Mouse (Mus musculus) midbrain, embryonic 16.5 days (tissue): ENCODE data around the gene Atp5f1. TPM values are rescaled to one million over a fixed set of nuclear protein-coding genes. Genes with fewer than 3 reads are reported as not detected.

Experiments used
- ATAC-seq: fragments of 200-750 bp; cut with Nextera tagmentation; 2 replicates; pipeline ENCODE4 v1.8.0; 2017; ENCODE audit warnings: moderate TSS enrichment
- H3K27ac ChIP-seq: fragments of 300-500 bp; sonication (generic); 2 replicates; pipeline ENCODE4 v1.5.1; 2014; ENCODE audit warnings: mild to moderate bottlenecking, low read length, mixed read lengths
- H3K27me3 ChIP-seq: fragments of 300-500 bp; sonication (generic); 2 replicates; pipeline ENCODE4 v1.6.1; 2014; ENCODE audit warnings: low read depth, low read length, mixed read lengths; ENCODE audit not compliant: control insufficient read depth, insufficient read depth
- H3K36me3 ChIP-seq: fragments of 300-500 bp; sonication (generic); 2 replicates; pipeline ENCODE4 v1.6.1; 2014; ENCODE audit warnings: mild to moderate bottlenecking, low read length, moderate library complexity, mixed read lengths; ENCODE audit not compliant: control insufficient read depth, insufficient read depth
- H3K4me1 ChIP-seq: fragments of 300-500 bp; sonication (generic); 2 replicates; pipeline ENCODE4 v1.6.1; 2014; ENCODE audit warnings: mild to moderate bottlenecking, low read length, mixed read lengths; ENCODE audit not compliant: control insufficient read depth, insufficient read depth
- H3K4me2 ChIP-seq: fragments of 300-500 bp; sonication (generic); 2 replicates; pipeline ENCODE4 v1.6.1; 2014; ENCODE audit warnings: mild to moderate bottlenecking, low read length, mixed read lengths
- H3K4me3 ChIP-seq: fragments of 300-500 bp; sonication (generic); 2 replicates; pipeline ENCODE4 v1.5.1; 2014; ENCODE audit warnings: low read depth, mild to moderate bottlenecking, low read length, moderate library complexity, mixed read lengths
- H3K9ac ChIP-seq: fragments of 300-500 bp; sonication (generic); 2 replicates; pipeline ENCODE4 v1.6.1; 2014; ENCODE audit warnings: low read depth, low read length, mixed read lengths
- H3K9me3 ChIP-seq: fragments of 300-500 bp; sonication (generic); replicated peaks from 2 replicates; pipeline ENCODE4 v1.6.1; 2014; ENCODE audit warnings: mild to moderate bottlenecking, low read length, mixed read lengths; ENCODE audit not compliant: control insufficient read depth, poor library complexity, severe bottlenecking
- WGBS: fragments of 180-500 bp; shearing (Covaris S2); extraction: QIAGEN DNeasy Blood & Tissue Kit; methylation state at CpG from one replicate; pipeline ENCODE4 v1.1.7; 2014; 5-methylcytosine and 5-hydroxymethylcytosine counted together
- polyA plus RNA-seq: library from polyadenylated mRNA; unstranded; fragments of >200 nt; fragmentation: Nextera tagmentation; extraction: Ambion mirVana; gene quantifications from 2 replicates; pipeline ENCODE4 v1.2.1, GENCODE M21; 2015

The Atp5f1 gene
- polyA plus RNA-seq, 1 experiment from 2014 or later, result 547 TPM

DNA sequence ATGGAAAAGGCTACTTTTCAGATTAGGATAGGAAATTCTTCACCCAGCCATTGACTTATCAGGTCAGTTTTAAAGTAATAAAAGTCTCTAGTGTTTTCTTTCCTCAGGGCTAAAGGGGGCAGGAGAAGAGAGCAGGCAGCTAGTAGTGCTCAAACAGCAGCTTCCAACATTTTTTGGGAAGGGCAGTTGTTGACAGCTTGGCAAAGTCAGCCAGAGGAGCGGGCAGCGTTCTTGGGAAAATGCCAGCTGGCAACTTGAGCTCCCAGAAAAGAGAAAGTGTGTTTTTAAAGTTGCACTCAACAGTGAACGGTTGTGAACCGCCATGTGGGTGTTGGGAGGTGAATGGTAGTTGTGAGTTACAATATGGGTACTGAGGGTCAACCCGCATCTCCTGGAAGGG is 24.9 kb downstream of the Atp5f1 start:
- Histone ChIP-seq H3K36me3 (peaks cover 3% of the 10 kb centered on the region; the same call in 1 of the 2 replicates), H3K9ac (no peak overlapping the region), H3K4me1 (no peaks in the 10 kb centered on the region), H3K27ac (no peak overlapping the region), H3K9me3 (no peaks in the 10 kb centered on the region), H3K4me3 (no peak overlapping the region), H3K27me3 (no peaks in the 10 kb centered on the region), H3K4me2 (no peak overlapping the region)
- WGBS, result 85% methylated on average over 5 of the region's 5 CpGs
- ATAC-seq, result no peak

DNA sequence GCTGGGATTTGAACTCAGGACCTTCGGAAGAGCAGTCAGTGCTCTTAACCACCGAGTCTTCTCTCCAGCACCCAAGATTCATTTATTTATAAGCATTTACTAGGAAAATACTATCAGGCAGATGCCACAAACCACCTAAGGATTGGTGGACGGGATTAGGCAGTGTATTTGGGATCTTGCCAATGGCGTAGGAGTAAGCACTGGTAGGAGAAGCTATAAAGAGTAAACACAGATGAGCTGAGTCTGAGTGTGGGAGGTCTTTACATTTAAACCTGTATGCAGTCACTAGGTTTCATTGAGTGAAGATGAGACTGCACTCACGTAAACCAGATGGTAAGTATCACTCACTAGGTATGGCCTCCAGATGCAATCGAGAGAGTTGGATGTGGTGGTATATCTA is 26.0 kb downstream of the Atp5f1 start:
- ATAC-seq, result no peak
- Histone ChIP-seq H3K27ac (no peak overlapping the region), H3K4me3 (no peak overlapping the region), H3K9ac (no peak overlapping the region), H3K27me3 (no peaks in the 10 kb centered on the region), H3K9me3 (no peaks in the 10 kb centered on the region), H3K4me2 (no peak overlapping the region), H3K4me1 (no peaks in the 10 kb centered on the region), H3K36me3 (peaks cover 3% of the 10 kb centered on the region; the same call in 1 of the 2 replicates)
- 96% methylated on average over 6 of the region's 6 CpGs for WGBS

DNA sequence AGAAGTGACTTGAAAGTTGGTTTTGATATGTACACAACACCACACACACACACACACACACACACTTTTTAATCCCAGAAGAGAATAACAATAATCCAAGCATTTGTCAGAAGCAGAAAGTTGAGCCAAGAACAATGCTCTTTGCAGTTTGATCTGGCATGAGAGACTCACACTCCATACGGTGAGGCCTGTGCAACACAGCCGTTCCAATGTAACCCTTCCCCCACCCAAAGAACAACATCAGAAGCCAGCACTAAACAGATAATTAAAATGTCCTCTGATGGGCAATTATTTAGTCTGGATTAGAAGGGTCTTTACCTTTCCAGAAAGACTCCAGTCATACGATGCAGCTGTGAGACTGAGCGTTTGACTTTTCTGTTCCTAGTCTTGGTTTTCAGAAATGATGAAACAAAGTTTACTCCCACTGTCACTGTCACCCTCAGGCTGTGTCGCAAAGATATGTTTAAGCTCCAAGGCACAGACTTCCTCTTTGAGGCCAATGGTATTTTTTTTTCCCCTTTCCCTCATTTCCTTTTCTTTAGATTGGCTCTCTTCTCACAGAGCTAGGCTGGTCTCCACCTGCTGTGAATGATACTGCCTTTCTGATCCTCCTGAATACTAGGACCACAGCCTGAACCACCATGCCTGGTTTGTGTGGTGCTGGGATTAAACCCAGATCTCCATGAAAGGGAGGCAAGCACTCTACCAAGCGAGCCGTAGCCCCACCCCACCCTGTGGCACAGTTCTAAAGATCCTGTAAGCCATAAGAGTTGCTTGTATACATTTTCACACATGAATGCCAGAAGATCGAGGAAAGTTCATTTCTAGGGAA is 27.4 kb downstream of the Atp5f1 start, which contains the start of gene I830077J02Rik:
I830077J02Rik (minus strand) TSS at position 425 of the 832 bp plus-strand sequence.
- no peak for ATAC-seq
- H3K4me3 ChIP-seq, result no peak within 1 kb of the TSS
- no peaks in the 10 kb centered on the region for H3K4me1 ChIP-seq
- H3K36me3 ChIP-seq, result peaks cover 1% of the 10 kb centered on the region; the same call in 1 of the 2 replicates
- no peak within 1 kb of the TSS for H3K9ac ChIP-seq
- no peak within 1 kb of the TSS for H3K4me2 ChIP-seq
- WGBS, result 89% methylated on average over 8 of the region's 8 CpGs
- H3K27ac ChIP-seq, result no peak within 1 kb of the TSS
- no peaks in the 10 kb centered on the region for H3K27me3 ChIP-seq
- H3K9me3 ChIP-seq, result no peaks in the 10 kb centered on the region

DNA sequence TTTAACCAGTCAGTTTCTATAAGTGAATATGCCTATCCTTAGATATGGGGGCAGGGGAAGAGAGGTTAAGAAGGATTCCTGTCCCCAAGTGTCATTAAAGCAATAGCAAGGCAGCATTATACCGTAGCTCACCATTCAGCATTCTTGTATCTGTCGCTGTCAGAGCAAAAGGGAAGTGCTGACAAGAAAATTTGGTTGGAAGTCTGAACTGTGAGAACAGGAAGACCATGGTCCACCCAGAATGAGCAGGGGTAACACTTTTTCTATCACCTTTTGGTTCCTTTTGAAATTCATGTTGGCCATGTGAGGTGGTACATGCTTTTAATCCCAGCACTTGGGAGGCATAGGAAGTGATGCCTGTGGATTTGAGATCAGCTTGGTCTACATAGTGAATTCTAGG is 28.8 kb downstream of the Atp5f1 start:
- no peak overlapping the region for H3K4me2 ChIP-seq
- ATAC-seq, result no peak
- H3K9ac ChIP-seq, result no peak overlapping the region
- 89% methylated on average over 2 of the region's 2 CpGs for WGBS
- no peak overlapping the region for H3K27ac ChIP-seq
- no peaks in the 10 kb centered on the region for H3K36me3 ChIP-seq
- H3K4me3 ChIP-seq, result no peak overlapping the region
- no peaks in the 10 kb centered on the region for H3K4me1 ChIP-seq
- H3K27me3 ChIP-seq, result no peaks in the 10 kb centered on the region
- no peaks in the 10 kb centered on the region for H3K9me3 ChIP-seq

DNA sequence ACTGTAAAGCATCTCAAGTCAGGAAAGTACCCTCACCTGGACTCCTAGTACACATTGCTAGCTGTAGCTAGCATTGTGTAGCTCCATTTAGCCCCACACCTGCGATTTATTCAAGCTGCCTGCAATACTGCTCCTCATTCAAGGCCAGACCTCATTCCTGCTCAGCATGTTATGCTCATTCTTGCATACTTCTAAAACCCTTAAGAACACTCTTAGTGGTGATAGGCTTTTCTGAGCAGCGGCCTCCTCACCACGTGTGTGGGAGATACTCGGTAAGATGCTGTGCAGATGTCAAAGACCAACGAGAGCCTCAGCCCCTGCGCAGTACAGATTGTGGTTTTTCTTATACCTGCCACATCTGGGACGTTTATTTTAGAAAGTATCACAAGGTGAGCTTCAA is 30.1 kb downstream of the Atp5f1 start:
- Histone ChIP-seq H3K4me2 (no peak overlapping the region), H3K9me3 (no peaks in the 10 kb centered on the region), H3K4me1 (no peaks in the 10 kb centered on the region), H3K27me3 (no peaks in the 10 kb centered on the region), H3K4me3 (no peak overlapping the region), H3K27ac (no peak overlapping the region), H3K36me3 (no peaks in the 10 kb centered on the region), H3K9ac (no peak overlapping the region)
- 86% methylated on average over 7 of the region's 7 CpGs for WGBS
- ATAC-seq, result no peak

DNA sequence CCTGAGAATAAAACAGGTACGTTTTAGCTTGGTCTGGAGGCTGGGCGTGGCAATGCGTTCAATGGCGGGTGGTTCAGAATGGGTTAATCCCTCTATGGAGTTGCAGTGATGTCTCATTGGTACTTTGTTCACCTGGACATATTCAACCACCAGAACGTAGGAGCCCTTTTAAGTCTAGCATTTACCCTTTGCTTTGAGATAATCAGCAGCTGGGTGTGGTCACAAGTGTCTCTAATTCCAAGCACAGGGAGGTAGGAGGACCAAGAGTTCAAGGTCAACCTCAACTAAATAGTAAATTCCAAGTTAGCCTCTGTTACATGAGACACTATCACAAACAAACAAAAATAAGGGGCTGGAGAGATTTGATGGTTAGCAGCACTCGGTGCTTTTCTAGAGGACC is 31.1 kb downstream of the Atp5f1 start:
- Histone ChIP-seq H3K9ac (no peak overlapping the region), H3K9me3 (no peaks in the 10 kb centered on the region), H3K36me3 (no peaks in the 10 kb centered on the region), H3K4me2 (no peak overlapping the region), H3K4me3 (no peak overlapping the region), H3K4me1 (no peaks in the 10 kb centered on the region), H3K27me3 (no peaks in the 10 kb centered on the region), H3K27ac (no peak overlapping the region)
- WGBS, result 90% methylated on average over 6 of the region's 6 CpGs
- ATAC-seq, result no peak

DNA sequence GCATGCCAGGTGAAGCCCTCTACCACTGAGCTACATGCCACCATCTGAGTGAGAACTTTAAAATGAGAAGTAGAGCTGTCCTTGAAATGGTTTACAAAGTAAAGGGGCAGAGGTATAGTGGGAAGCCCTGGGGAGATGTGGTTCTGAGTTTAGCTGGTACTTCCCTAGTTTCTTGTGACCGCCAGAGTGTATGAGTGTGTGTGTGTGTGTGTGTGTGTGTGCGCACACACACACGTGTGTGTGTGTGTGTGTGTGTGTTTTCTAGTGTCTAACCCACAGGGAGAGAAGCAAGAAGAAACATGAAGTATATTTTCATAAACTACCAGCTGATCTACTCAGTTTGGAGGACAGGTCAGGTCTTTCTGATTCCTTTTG is 31.7 kb downstream of the Atp5f1 start:
- Histone ChIP-seq H3K36me3 (no peaks in the 10 kb centered on the region), H3K27ac (no peak overlapping the region), H3K4me2 (no peak overlapping the region), H3K27me3 (no peaks in the 10 kb centered on the region), H3K4me3 (no peak overlapping the region), H3K4me1 (no peaks in the 10 kb centered on the region), H3K9me3 (no peaks in the 10 kb centered on the region), H3K9ac (no peak overlapping the region)
- ATAC-seq, result no peak
- WGBS, result 81% methylated on average over 3 of the region's 3 CpGs

DNA sequence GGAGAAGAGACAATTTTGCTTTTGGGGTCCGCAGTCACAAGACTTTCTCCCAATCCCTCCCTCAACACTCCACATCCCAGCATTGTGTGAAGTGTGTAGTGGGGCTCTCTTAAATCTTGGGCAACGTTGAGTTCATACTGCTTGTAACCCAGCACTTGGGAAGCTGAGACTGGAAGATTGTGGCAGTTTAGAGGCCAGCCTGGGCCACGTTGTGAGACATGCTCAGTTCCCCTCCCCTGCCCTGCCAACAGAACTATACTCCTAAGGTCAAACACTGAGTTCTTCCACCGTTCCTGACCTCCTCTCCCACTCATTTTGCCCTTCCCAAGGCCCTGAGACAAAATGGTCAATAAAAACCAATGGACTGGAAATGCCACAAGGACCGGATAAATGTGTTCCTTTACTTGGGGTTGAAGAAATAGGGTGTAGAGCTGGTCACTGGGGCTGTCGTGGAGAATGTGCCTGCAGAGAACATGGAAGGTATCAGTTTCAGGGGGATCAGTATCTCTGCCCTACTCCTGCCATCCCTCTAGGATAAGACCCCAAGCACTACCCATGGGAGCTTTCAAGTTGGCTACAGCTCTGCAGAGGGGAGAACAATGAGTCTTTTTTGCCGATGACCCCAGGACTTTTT is 32.2 kb downstream of the Atp5f1 start:
- no peaks in the 10 kb centered on the region for H3K36me3 ChIP-seq
- H3K27me3 ChIP-seq, result no peaks in the 10 kb centered on the region
- no peak overlapping the region for H3K4me2 ChIP-seq
- H3K27ac ChIP-seq, result no peak overlapping the region
- no peak overlapping the region for H3K4me3 ChIP-seq
- WGBS, result 81% methylated on average over 7 of the region's 7 CpGs
- H3K4me1 ChIP-seq, result no peaks in the 10 kb centered on the region
- ATAC-seq, result no peak
- H3K9me3 ChIP-seq, result no peaks in the 10 kb centered on the region
- no peak overlapping the region for H3K9ac ChIP-seq

DNA sequence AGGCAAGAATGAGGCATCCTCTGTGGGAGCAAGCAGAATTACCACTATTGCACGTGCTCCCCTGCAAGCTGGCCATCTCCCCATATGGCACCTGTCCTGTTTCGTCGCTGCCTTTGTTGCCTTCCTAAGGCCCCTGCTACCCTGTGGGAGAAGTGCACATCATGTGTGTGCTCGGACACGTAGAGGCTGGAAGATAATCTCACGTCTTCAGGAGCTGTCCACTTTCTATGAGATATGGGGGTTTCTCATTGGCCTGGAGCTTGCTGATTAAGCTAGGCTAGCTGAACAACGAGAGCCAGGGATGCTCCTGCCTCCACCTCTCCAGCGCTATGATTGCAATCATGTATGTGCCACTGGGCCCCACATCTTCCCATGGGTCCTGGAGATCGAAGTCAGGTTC is 35.3 kb downstream of the Atp5f1 start:
- 84% methylated on average over 9 of the region's 9 CpGs for WGBS
- no peaks in the 10 kb centered on the region for H3K4me1 ChIP-seq
- H3K4me3 ChIP-seq, result no peak overlapping the region
- no peak overlapping the region for H3K4me2 ChIP-seq
- no peaks in the 10 kb centered on the region for H3K9me3 ChIP-seq
- ATAC-seq, result no peak
- no peaks in the 10 kb centered on the region for H3K36me3 ChIP-seq
- H3K27ac ChIP-seq, result no peak overlapping the region
- H3K9ac ChIP-seq, result no peak overlapping the region
- H3K27me3 ChIP-seq, result no peaks in the 10 kb centered on the region
